Mouse (Mus musculus) adrenal gland, adult 8-10 months (tissue): ENCODE results near the gene Tpm3. TPM values are rescaled to one million over a fixed set of nuclear protein-coding genes. Genes with fewer than 3 reads are reported as not detected.

Source experiments
- DNase-seq: peaks from one replicate; pipeline ENCODE4 v3.0.0; 2022
- total RNA-seq, 4 experiments: library from RNA; stranded (reverse); gene quantifications; 2 replicates each; pipeline ENCODE4 v1.2.4; 2022

Tpm3 gene
- total RNA-seq: 100 to 1,000 TPM; 162 to 262 (median 231) TPM

DNA sequence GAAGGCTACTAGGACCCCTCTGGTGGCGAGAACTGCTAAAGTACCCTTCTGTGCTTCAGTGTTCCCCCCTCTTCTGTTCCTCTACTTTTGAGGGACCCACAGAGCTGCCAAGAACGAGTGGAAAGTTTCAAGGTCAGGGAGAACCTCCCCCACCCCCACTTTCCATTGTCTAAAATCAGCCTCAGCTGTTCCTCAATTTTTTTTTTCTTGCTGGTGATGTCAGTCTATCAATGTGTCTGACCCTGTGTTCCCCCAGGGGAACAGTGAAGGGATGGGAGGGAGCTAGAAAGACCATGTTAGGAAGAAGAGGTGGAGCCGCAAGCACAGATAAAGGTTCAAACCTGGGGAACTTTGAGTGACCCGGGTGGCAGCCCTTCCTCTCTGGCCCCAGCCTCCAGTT lies at the start of gene Tpm3:
TSS of gene Tpm3 (plus strand) at position 356 of the 400 bp plus-strand sequence.
- no peak for DNase-seq

DNA sequence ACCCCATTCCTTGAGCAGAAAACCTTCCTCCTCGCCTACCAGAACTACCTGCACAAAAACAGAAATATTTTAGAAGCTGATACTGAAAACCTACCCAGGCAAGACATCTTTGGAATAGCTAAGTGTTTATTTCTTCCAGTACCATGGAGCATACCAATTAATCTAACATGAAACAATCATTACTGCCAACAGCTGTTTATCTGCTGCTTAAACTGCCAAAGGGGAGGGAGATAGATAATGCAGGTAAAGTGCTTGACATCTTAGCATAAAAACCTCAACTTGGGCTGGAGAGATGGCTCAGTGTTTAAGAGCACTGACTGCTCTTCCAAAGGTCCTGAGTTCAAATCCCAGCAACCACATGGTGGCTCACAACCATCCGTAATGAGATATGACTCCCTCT lies 37.8 kb upstream of the Tpm3 start:
- DNase-seq: no peak

DNA sequence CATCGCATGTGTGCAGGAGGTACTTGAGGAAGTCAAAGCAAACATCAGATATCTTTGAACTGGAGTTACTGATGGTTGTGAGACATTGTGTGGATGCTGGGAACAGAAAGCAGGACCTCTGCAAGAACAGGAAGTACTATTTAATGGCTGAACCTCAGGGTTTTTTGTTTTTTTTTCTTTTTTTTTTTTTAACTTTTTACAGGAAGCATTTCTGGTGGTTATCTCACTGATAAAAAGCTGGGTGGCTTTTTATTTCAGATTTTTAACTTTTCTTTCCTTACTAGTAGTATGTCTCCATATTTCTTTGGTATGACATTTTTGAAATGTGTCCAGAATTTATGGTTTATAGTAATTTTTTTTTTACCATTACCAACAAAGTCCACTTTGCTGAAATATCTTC lies 36.2 kb upstream of the Tpm3 start:
- DNase-seq: no peak

DNA sequence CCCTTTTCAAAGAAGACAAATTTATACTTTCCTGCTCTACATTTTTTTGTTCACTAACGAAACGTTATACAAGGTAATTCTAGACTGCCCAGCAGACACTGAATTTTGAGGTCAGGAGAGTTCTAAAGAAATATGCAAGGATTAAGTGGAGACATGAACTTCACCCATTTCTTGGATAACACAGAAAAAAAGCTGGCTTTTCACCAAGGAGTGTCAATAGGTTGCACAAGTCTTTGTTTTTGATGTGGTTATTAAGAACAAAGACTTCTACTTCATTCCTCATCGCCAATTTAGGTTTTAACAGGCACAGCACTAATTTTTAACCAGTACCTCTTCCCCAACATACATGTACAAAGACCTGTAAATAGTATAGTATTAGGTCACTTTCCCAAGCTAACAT lies 22.8 kb upstream of the Tpm3 start:
- DNase-seq: no peak

DNA sequence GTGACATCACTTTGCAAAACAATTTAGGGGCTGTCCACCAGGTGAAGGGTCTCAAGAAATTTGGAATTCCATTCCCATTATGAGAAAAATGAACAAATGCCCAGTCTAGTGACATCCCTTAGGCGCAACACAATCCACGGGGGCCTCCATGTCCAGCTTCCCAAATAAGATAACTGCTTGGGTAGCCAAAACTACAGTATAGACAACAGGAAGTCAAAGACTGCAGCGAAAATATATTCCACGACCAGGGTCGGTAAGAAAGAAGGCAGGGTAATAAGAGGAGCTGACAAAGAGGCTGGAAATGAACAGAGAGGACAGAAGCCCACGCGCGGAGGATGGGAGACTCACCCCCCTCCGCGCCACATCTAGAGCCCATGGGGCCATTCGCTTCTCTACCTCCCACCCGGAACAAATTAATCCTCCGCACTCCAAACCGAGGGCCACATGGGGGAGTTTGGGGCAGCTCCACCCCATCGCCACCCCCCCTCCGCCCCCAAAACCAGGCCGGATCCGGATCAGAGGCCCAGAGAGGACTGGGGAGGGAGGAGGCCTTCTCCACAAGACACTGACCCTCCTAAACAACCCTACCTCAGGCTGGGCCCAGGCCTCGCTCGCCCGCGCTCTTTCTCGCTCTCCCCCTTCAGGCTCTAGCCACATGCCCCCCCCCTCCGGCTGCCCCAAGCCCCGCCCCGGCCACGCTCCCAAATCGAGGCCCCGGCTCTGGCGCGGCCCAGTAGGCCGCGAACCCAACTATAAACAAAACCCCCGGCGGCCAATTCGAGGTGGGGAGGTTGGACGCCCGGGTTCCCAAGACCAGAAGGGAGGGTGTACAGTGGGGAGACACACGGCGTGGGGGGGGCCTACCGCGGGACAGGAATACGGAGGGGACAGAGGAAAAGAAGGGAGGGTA lies 20.8 kb upstream of the Tpm3 start, which contains the start of gene 4933434E20Rik:
TSS of gene 4933434E20Rik (plus strand) at position 196 of the 910 bp plus-strand sequence.
- peak; percentile 32 for DNase-seq

DNA sequence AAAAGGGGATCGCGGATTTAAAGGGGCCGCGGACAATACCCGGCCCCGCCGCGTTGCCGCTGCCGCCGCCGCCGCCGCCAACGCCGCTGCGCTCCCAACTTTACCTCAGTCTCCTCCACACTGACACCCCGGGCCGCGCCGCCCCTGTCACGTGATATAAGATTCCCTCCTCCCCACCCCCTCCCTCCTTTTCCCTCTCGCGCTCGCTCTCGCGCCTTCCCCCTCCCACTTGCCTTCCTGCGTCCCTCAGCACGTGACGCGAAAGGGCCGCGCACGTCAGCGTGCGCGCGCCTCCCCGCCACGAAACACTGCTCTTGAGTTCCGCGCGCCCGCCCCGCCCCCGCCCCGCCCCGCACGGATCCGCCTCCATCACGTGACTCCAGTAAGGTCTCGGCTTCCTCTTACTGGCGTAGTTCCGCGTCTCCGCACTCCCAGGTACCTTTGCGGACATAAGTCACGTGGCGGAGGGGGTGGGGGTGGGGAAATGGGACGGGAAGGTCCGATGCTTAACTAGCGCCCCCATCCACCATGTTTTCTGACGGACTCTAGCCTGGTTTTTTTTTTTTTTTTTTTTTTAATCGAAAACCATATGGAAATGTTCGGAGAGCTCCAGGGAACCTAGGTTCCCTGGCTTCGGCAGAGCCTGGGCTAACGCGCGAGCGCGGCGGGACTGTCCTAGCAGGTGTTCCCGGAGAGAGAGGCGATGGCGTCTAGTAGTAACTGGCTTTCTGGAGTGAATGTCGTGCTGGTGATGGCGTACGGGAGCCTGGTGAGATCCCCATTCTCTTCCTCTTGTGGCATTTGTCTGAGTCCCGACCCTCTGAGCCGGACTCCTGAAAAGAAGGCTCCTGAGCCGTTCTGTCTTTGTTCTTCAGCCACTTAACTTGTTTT lies 19.9 kb upstream of the Tpm3 start, which contains the start of gene Ubap2l:
TSS of gene Ubap2l (minus strand) at position 278 of the 891 bp plus-strand sequence.
- peak; percentile 91 for DNase-seq

DNA sequence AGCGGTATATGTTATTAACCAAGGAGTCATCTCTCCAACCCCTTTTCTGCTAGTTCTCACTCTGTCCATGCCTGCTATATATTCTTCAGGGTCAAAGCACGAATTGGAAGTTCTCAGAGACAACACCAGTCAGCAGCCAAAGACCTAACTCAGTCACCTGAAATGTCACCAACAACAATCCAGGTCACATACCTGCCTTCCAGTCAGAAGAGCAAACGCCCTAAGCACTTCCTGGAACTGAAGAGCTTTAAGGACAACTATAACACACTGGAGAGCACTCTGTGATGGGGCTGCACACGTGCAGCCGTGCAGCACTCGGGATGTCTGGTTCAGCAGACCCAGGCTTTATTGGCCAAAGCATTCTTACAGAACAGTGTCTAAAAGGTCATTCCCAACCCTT lies 10.9 kb upstream of the Tpm3 start:
- DNase-seq: no peak

DNA sequence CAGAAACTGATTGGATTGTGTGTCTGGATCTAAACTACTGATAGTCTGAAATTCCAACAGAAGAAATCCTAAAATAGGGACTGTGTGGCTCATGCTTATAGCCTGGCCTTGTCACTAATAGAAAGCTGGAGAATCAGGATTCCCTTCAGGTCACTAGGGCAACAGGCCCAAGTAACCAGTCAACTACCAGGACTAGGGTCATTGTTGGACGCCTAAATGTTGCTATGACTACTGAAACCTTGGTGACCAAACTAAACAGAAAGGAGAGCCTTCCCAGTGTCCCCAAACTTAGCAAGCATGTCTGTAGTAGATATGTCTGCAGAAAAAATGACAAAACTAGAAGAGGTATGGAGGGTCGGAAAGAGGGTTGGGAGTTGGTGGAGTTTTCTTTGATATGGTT lies 9.9 kb upstream of the Tpm3 start:
- no peak for DNase-seq

DNA sequence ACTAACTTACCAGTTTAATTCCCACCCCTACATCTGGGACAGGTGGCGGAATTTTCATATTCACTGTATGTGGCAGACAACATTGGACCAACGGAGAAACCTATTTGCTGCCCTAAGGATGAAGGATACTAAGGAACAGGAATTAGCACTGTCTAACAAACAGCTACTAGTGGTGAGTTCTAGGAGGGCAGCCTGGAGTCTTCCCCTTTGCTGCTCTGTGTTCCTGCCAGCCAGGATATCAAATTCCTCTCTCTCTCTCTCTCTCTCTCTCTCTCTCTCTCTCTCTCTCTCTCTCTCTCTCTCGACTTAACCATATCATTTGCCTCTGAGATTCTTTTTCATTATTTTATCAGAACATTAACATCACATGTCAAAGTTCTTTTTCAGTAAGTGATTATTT lies 8.1 kb upstream of the Tpm3 start:
- no peak for DNase-seq

DNA sequence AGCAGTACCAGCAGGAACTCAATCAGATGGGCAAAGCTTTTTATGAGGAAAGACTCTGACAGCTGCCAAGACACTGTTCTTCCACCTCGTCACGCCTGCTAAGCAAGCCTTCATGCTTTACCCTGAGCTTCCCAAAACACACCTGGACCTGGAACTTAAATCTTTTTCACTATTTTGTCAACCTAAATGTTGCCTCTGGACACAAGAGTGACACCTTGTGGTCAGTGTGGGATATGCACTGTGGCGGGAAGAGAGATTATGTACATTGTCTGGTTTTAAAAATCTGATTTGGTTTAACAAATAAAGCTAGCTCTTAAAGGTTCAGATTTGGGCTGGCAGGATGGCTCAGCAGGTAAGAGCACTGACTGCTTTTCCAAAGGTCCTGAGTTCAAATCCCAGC lies 6.9 kb upstream of the Tpm3 start:
- no peak for DNase-seq

DNA sequence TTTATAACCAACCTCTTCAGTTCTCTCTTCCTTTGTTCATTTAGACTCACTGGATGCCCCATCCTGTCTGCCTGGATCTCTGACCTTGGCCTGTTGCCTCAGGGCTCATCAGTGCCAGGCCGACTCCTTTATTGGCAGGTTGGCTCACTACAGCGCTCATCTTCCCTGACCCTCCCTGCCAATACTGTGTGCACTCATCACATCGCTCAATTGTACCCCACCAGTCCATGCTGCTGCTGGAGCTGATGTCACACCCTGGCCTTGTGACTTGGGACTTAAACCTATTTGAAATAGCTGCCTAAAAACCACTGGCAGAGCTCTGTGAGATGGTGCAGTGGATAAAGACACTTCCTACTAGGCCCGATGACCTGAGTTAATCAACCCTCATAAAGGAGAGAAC lies 4.6 kb upstream of the Tpm3 start:
- no peak for DNase-seq

DNA sequence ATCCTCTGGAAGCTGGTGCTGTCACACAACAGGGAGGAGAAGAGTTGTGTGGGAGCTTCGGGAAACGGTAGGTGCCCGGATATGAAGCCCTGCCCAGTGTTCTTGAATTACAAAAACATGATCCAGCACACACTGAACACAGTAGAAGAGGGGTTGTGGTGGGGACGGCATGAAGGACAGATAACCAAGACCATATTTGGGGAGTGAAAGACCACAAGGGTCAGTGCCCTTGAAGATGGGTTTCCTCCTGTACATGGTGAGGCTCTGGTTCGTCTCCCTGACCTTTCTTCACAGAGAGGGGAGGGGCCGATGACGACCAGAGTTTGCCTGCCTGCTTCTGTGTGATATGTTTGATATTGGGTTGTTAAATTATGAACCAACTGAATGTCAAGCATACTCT lies 2.8 kb upstream of the Tpm3 start:
- no peak for DNase-seq

DNA sequence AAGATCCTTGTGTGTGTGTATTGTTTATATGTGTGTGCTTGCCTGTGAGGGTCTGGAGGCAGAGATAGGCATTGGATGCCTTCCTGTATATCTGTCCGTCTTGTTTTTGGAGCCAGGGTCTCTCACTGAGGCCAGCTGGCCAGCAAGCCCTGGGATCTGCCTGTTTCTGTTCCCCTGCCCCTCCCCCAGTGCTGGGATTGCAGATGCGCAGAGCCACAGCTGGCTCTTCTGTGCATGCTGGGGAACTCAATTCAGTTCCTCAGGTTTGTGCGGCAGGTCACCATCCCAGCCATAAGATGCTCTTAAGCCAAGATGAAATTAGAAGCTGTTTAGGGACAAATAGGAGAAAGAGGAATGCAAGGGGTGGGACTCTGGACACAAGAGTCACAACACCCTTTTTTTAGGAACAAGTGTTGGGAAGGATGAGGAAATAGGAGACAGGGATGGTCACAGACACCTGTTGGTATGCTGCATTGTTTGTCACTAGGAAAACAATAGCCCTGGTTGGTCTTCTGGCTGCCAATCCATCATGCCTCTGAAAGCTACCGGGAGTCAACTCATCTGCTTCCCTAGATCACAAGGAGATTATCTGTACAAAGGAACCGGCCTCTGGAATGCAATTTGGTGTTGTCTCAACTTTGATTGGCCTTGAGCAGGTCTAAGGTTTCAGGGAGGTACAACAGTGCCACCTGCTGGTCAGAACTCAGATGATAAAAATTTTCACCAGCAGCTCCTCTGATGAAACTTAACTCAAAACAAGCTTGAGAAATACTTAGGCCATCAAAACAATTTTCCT lies 4.7 kb downstream of the Tpm3 start:
- peak; percentile 74 for DNase-seq

DNA sequence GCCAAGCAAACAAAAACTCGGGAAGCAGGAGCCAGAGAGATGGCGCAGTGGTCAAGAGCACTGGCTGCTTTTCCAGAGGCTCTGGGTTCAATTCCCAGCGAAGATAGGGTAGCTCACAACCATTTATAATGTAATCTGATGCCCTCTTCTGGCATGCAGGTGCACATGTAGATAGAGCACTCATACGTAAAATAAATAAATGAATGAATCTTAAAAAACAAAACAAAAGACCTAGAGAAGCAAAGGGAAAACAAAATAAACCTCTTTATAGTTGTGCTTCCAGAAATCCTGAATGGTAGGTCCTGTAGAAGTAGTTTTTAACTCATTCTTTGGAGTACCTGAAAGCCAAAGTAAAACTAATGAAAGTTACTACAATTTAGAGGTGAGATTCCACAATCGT lies 5.8 kb downstream of the Tpm3 start:
- no peak for DNase-seq

DNA sequence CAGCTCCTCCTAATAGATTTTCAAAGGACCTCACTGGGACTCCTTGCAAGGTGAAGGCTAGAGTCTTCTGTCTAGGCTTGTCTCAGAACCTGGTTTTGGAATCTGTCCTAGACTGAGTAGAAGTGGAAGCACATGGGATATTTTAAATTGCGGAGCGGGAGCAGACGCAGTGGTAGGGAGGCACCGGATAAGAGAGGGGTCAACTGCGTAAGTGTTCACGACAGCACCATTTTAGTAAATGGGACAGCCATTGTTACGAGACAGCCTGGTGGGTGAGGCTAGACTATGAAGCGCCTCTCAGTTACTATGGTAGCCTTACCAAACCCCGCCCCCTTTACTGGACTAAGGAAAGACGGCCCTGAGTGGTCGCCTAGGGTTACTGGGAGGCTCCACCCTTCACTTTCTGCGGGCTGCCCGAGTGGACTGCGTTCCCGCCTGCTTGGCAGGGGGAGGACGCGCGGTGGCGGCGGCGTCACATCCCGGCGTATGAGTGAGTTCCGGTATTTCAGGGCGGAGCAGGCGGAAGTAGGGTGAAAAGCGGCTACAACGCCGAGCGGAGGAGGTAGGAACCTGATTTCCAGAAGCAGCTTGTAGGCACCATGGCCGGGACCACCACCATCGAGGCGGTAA lies 6.8 kb downstream of the Tpm3 start:
- DNase-seq: peak; percentile 96

DNA sequence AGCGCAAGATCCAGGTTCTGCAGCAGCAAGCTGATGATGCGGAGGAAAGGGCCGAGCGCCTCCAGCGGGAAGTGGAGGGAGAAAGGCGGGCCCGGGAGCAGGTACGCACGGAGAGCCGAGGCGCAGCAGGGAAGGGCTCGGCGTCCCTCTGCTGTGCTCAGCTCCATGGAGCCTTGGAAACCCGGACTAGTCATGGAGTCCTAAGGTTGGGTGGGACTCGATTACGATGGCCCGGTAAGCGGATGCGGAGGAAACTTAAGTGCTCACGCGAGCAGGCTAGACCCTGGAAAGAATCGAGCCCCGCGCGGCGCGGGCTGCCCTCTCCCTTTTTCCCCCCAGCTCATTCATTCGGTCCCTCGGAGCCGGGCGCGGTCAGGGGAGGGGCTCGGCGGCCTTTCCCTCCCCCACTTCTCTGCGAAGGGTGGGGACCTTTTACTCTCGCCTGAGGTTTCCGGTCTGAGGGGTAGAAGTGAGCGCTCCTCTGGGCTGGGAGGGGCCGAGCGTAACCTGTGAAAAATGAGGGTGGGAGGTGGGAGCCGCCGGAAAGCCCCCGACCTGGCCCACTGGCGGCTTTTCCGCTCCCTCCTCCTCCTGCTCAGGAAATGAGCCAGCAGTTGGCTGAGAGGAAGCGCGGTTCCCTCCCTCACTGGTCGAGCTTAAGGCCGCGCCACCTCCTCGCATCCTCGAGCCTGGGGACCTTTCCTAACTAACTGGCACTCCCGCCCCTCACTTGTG lies 7.5 kb downstream of the Tpm3 start:
- peak; percentile 69 for DNase-seq

DNA sequence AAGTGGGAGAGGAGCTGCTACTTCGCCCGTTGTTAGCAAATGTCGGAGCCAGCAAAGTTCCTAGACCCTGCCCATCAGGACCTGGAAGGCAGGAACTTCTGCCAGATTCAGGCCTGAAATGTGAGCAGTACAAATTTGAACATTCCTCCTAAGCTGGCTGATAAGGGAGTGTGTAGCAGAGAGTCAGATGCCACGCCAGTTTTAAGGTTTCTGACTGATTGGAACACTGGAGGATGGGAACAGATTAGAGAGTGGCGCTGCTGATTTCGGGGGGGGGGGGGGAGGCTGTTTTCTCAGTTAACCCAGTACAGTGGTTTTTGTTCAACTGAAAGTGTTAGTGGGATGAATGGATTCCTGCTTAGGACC lies 8.0 kb downstream of the Tpm3 start:
- no peak for DNase-seq

DNA sequence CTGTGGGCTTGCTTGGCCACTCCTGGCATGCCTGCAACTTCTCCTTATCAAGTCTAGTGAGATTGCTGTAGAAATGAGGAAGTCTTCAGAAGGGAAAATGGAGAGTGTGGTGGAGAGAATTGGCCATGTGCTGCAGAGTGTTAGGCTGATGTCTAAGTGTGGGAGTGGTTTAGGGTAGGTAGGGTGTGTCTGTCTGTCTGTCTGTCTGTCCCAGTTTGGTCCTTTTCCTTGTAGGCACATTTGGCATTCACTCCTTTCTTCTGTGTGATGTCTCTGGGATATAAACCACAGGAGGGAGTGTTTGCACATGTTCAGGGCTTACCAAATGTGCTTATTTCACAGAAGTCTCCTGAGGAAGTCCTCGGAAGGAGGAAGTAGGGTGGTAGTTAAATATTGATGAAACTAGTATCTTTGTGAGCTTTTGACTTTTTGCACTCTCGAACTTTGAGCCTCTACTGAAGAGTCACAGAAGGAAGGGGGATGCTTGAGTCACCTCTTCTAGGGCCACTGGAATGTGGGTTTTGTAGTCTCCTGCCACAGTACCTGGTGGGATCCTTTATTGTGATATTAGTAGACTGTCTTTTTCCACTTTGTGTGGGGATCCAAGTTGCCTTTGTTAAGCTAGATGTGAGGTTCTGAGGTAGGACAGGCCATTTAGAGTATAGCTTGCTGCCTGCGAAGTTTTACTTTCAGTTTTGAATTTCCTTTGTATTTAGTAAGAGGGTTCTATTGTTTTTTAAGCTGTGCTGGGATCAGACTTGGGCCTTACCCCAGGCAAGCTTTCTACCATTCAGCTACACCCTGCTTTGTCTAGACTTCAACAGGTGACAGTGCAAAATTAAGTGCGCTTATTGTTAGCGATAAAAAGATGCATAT lies 9.2 kb downstream of the Tpm3 start:
- no peak for DNase-seq

DNA sequence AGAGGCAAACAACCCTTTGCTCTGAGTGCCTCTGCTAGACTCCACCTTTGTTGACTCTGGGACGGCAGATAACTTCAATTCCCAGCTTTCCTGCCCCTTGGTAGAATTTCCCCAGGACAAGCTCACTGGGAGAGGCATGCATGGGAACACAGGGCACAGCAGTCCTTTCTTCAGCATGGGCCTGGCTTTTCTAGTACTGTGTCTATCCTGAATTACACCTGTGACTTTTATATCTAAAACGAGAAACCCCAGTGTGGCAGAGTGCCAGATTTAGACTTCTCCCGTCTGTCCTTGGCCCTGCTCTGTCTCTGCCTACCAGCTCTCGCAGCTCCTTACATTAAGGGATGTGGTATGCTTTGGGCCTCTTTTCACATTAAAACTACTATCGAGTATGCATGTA lies 10.6 kb downstream of the Tpm3 start:
- no peak for DNase-seq

DNA sequence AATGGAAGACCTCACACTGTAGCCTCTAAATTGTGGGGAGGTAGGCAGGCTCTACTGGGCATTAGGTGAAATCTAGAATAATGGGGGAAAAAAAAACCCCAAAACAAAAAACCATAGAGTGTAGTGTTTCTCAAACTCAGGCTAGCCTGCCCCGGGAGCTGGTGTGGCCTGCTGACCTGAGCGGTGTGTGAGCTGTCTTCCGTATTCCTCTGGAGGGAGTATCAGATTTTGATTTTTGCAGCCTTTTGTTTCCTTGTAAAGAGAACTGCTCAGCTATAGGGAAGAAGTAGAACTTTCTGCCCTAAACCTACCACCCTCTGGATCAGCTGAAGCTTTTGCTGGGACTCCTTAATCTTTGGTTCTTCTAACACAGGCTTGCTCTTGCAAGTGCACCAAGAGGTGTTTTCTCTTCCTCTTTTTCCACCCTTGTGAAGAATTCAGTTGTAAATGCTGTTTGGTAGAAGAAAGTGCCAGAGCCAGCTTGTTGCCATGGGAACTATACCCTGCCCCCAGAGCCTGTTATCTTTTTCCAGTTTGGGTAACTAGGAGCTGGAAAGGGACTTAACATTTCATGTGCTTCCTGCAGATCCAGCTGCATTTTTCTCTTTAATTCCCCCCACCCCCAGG lies 11.4 kb downstream of the Tpm3 start:
- DNase-seq: no peak
